Mouse (Mus musculus) CH12F3 (cell line): Measurements from ENCODE around the gene Rbm20.

ENCODE experiments used
- in situ Hi-C: fragments of 300-500 bp; cut with MboI; formaldehyde crosslinking; loops from 2 replicates; pipeline ENCODE4 v1.14.3; 2020; ENCODE audit warnings: low sequenced_read_pairs

Gene Rbm20

GRCm38 (mm10) chr19:53870568-53870967 is 193.5 kb downstream of the Rbm20 start:
- in situ Hi-C loops: no loop called here

- in situ Hi-C loops: no loop called here
Measured at GRCm38 (mm10) chr19:53871502-53871901, 194.4 kb downstream of the Rbm20 start.

GRCm38 (mm10) chr19:53872994-53873713 is 196.0 kb downstream of the Rbm20 start:
- in situ Hi-C loops: no loop called here

- in situ Hi-C loops: no loop called here
Measured at GRCm38 (mm10) chr19:53875246-53875645, 198.1 kb downstream of the Rbm20 start.

- in situ Hi-C loops: no loop called here
Measured at GRCm38 (mm10) chr19:53877779-53878178, 200.7 kb downstream of the Rbm20 start.

GRCm38 (mm10) chr19:53880460-53880859 is 203.4 kb downstream of the Rbm20 start:
- in situ Hi-C loops: no loop called here

GRCm38 (mm10) chr19:53881786-53882185 is 204.7 kb downstream of the Rbm20 start:
- in situ Hi-C loops: no loop called here

- in situ Hi-C loops: no loop called here
Measured at GRCm38 (mm10) chr19:53885450-53885849, 208.3 kb downstream of the Rbm20 start.

- in situ Hi-C loops: no loop called here
Measured at GRCm38 (mm10) chr19:53886576-53887370, 209.7 kb downstream of the Rbm20 start.

- in situ Hi-C loops: no loop called here
Measured at GRCm38 (mm10) chr19:53887822-53888221, 210.7 kb downstream of the Rbm20 start.

- in situ Hi-C loops: no loop called here
Measured at GRCm38 (mm10) chr19:53888331-53888730, 211.2 kb downstream of the Rbm20 start.

GRCm38 (mm10) chr19:53889555-53889954 is 212.4 kb downstream of the Rbm20 start:
- in situ Hi-C loops: no loop called here

GRCm38 (mm10) chr19:53890274-53890673 is 213.2 kb downstream of the Rbm20 start:
- in situ Hi-C loops: no loop called here

- in situ Hi-C loops: no loop called here
Measured at GRCm38 (mm10) chr19:53890781-53891251, 213.7 kb downstream of the Rbm20 start.

- in situ Hi-C loops: no loop called here
Measured at GRCm38 (mm10) chr19:53891569-53891968, 214.5 kb downstream of the Rbm20 start.

GRCm38 (mm10) chr19:53892061-53892460 is 215.0 kb downstream of the Rbm20 start, which contains the start of gene Pdcd4:
Gene Pdcd4, plus strand, starts transcription at chr19:53892231.
- in situ Hi-C loops: no loop called here

GRCm38 (mm10) chr19:53892838-53893359 is 215.8 kb downstream of the Rbm20 start:
- in situ Hi-C loops: no loop called here

GRCm38 (mm10) chr19:53893711-53894171 is 216.6 kb downstream of the Rbm20 start:
- in situ Hi-C loops: no loop called here

GRCm38 (mm10) chr19:53894538-53895121 is 217.5 kb downstream of the Rbm20 start:
- in situ Hi-C loops: no loop called here

GRCm38 (mm10) chr19:53898046-53898445 is 220.9 kb downstream of the Rbm20 start:
- in situ Hi-C loops: no loop called here

- in situ Hi-C loops: no loop called here
Measured at GRCm38 (mm10) chr19:53898498-53898897, 221.4 kb downstream of the Rbm20 start.
